Mouse (Mus musculus): ENCODE data around the gene Insm1. TPM values are rescaled to one million over a fixed set of nuclear protein-coding genes. Genes with fewer than 3 reads are reported as not detected.
A peak's percentile ranks its signal among the peaks of the same experiment; 100 is the strongest.

Gene Insm1
- polyA plus RNA-seq, 1 experiment from 2014 or later, result 0.15 TPM

DNA sequence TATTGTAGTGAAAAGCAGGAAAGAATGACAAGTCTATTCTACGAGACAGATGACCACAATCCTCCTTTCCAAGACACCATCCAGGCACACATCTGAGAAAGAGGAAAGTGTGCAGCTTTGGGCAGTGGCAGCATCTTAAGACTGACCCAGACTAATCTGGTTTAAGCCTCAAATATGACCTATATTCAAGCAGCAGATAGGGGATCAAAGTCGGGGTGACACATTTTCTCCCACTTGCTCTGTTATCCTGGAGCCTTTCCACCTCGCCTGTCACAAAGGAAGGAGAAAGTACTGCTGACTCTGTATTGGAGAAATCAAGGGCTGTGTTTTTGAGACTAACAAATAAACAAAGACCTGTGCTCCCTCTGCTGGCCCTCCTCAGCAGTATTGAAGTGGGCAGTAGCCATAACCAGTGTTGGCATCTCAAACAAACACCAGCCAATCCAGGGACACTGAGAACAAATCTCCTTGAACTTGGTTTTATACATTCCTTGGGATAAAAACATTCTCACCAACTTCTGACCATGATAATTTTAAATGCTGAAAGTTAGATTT is 34.7 kb downstream of the Insm1 start:
- Histone ChIP-seq H3K27ac (no peak overlapping the region), H3K4me1 (no peaks in the 10 kb centered on the region), H3K4me2 (no peak overlapping the region), H3K9me3 (no peaks in the 10 kb centered on the region), H3K4me3 (no peak overlapping the region), H3K36me3 (no peaks in the 10 kb centered on the region), H3K9ac (no peak overlapping the region), H3K27me3 (no peaks in the 10 kb centered on the region)
- 61% methylated on average over 3 of the region's 3 CpGs for WGBS
- no peak for ATAC-seq (ENCODE audit: borderline replicate concordance, extremely low read depth, low FRiP score, low TSS enrichment)

DNA sequence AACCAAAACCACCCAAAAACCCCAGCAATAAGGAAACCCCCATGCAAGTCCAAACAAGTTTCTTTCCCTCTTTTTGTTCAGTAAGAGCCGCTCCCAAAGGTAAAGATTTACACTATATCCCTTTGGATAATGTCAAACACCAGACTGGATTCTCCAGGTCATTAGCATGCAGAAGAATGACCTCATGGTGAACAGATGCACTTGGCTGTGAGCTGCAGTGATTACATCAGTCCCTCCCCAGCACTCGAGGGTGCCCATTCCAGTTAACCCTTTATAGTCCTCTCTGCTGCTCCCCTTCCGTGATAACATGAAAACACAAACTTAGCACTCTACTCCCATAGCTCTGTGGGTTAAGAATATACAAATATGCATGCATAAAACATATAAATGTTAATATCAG is 35.3 kb downstream of the Insm1 start:
- H3K9me3 ChIP-seq, result no peaks in the 10 kb centered on the region
- H3K27me3 ChIP-seq, result no peaks in the 10 kb centered on the region
- 0 out of 2 replicates have a peak, but pooled peaks have one; percentile 39 for ATAC-seq (ENCODE audit: borderline replicate concordance, extremely low read depth, low FRiP score, low TSS enrichment)
- 18% methylated on average over 3 of the region's 3 CpGs for WGBS
- no peaks in the 10 kb centered on the region for H3K4me1 ChIP-seq
- H3K4me3 ChIP-seq, result no peak overlapping the region
- H3K36me3 ChIP-seq, result no peaks in the 10 kb centered on the region
- H3K9ac ChIP-seq, result no peak overlapping the region
- H3K27ac ChIP-seq, result no peak overlapping the region
- H3K4me2 ChIP-seq, result no peak overlapping the region

DNA sequence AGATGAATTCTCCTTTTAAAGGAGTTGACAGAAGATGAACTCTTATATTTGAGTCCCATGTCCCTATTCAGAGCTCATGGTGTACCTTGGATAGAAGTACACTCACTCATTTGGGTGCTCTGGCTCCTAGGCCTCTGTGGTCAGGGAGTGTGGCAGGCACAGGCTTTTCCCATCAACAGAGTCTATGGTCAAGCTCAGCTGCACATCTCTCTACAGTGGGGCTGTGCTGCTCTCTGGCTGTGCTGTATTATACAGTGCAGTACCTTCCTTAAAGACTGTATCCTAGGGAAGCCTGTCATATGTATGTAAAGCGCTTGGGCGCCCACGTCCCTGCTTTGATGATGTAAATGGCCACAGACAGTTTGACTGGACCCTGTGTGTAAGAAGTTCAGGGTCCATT is 35.9 kb downstream of the Insm1 start:
- H3K27ac ChIP-seq, result no peak overlapping the region
- no peak for ATAC-seq (ENCODE audit: borderline replicate concordance, extremely low read depth, low FRiP score, low TSS enrichment)
- no peak overlapping the region for H3K4me2 ChIP-seq
- no peak overlapping the region for H3K4me3 ChIP-seq
- no peaks in the 10 kb centered on the region for H3K9me3 ChIP-seq
- H3K4me1 ChIP-seq, result no peaks in the 10 kb centered on the region
- H3K36me3 ChIP-seq, result no peaks in the 10 kb centered on the region
- H3K9ac ChIP-seq, result no peak overlapping the region
- 81% methylated on average over 3 of the region's 3 CpGs for WGBS
- no peaks in the 10 kb centered on the region for H3K27me3 ChIP-seq

DNA sequence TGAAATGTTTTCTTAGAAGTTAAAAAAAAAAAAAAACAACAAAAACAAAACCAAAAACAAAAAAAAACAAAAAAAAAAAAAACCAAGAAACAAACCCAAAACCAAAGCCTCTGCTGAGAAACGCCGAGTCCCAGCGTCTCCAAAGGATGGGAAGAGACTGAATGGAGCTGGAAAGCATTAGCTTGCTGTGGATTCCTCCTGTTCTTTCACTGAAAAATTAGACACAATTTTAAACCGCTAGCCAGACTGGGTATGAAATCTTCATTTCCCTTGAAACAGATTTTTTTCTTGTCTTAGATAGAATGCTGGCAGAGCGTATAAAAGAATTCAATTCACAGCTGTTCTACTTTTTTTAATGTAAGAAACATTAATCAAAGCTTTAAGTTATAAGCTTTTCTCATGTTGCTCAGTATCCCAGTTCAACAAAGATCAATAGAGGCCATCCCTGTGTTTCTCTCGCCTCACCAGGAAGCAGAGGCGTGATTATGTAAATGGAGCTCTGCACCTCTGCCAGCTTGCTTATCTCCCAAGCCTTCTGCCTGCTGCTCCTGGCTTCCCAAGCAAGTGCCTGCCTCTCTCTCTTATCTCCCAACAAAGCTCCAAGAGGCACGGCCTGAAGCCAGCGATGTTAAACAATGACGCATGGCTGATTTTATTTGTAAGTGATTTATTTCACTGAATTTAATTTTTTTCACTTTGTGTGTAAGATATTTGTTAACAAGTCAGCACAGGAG is 37.2 kb downstream of the Insm1 start:
- Histone ChIP-seq H3K4me3 (no peak overlapping the region), H3K27ac (no peak overlapping the region), H3K36me3 (no peaks in the 10 kb centered on the region), H3K4me2 (no peak overlapping the region), H3K4me1 (no peaks in the 10 kb centered on the region), H3K27me3 (no peaks in the 10 kb centered on the region), H3K9me3 (no peaks in the 10 kb centered on the region), H3K9ac (no peak overlapping the region)
- no peak for ATAC-seq (ENCODE audit: borderline replicate concordance, extremely low read depth, low FRiP score, low TSS enrichment)
- 38% methylated on average over 10 of the region's 10 CpGs for WGBS

DNA sequence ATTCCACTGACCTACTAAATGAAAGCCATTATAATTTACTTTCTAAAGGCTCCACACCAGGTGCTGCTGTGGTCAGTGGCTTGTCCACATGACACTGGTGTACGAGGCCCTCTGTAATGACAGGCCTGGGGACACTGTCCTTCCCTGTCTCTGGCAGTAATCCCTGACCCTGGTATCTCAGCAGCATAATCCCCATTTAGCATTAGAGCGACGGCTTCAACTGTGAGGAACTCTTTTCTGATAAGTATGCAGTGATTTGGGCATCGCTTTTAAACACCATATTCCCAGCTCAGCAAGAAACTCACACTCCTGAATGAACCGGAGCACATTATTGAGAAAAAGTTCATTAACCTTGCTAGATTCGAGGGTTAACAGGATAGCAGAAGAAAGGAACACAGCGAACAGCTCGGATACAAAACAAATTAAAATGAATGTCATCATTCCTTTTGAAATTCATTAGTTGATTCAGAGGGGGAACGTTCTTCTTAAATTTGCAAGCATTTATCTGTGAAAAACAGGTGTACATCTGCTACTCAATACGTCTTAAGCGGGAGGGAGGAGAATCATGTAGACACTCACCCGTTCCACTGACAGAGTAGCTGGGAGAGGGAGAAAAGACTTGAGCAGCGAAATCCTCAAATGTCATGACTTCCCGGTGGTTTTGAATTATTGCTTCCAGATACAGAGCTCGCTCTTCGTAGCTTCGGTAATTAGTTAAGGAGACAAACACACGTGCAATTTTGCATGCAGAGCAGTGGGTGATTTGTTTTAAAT is 38.3 kb downstream of the Insm1 start:
- ATAC-seq (ENCODE audit: borderline replicate concordance, extremely low read depth, low FRiP score, low TSS enrichment), result no peak
- no peak overlapping the region for H3K27ac ChIP-seq
- no peak overlapping the region for H3K4me2 ChIP-seq
- WGBS, result 53% methylated on average over 18 of the region's 18 CpGs
- H3K27me3 ChIP-seq, result no peaks in the 10 kb centered on the region
- no peaks in the 10 kb centered on the region for H3K4me1 ChIP-seq
- H3K4me3 ChIP-seq, result no peak overlapping the region
- H3K9me3 ChIP-seq, result no peaks in the 10 kb centered on the region
- H3K36me3 ChIP-seq, result no peaks in the 10 kb centered on the region
- H3K9ac ChIP-seq, result no peak overlapping the region

DNA sequence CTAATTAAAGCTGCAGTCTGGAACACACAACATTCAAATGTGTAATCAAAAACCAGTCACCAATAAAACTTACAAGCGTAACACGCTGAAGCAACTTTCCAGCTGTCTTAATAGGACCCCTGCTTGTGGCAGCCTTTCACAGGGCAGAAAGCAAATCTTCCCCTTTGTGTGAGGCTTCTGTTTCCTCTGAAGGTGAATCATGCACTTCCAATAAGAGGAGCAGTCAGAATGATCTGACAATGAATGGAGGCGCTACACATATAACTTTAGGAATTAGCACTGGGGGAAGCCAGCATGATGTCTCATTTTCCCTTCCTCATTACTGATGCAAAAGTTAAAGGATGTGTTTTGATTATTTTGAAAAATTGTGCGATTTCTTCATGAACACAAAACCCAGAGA is 39.4 kb downstream of the Insm1 start:
- no peak overlapping the region for H3K27ac ChIP-seq
- H3K9ac ChIP-seq, result no peak overlapping the region
- 88% methylated on average over 4 of the region's 4 CpGs for WGBS
- no peaks in the 10 kb centered on the region for H3K9me3 ChIP-seq
- ATAC-seq (ENCODE audit: borderline replicate concordance, extremely low read depth, low FRiP score, low TSS enrichment), result no peak
- no peaks in the 10 kb centered on the region for H3K4me1 ChIP-seq
- H3K4me2 ChIP-seq, result no peak overlapping the region
- no peak overlapping the region for H3K4me3 ChIP-seq
- no peaks in the 10 kb centered on the region for H3K27me3 ChIP-seq
- H3K36me3 ChIP-seq, result no peaks in the 10 kb centered on the region

DNA sequence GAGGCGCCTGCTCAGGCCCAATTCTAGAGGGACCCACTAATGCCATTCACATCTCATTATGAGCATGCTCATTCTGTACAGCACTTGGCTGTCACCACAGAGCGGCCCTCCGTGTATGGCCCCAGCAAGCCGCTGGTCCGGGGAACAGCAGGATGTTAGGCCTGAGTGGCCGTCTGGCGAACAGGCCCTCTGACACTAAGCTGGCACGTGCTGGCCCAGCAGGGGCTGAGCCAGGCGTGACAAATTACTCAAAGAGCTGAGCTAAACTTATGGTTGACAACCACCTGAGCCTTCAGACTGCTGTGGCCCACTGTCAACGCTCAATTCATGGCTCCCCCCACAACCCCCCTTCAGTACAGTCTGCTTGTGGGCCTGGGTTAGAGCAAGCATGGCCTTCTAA is 40.5 kb downstream of the Insm1 start:
- 0 out of 2 replicates have a peak, but pooled peaks have one; percentile 5 for ATAC-seq (ENCODE audit: borderline replicate concordance, extremely low read depth, low FRiP score, low TSS enrichment)
- H3K4me1 ChIP-seq, result no peaks in the 10 kb centered on the region
- H3K9ac ChIP-seq, result no peak overlapping the region
- WGBS, result 50% methylated on average over 10 of the region's 10 CpGs
- H3K9me3 ChIP-seq, result no peaks in the 10 kb centered on the region
- no peak overlapping the region for H3K4me3 ChIP-seq
- H3K27me3 ChIP-seq, result no peaks in the 10 kb centered on the region
- no peak overlapping the region for H3K27ac ChIP-seq
- no peak overlapping the region for H3K4me2 ChIP-seq
- no peaks in the 10 kb centered on the region for H3K36me3 ChIP-seq

DNA sequence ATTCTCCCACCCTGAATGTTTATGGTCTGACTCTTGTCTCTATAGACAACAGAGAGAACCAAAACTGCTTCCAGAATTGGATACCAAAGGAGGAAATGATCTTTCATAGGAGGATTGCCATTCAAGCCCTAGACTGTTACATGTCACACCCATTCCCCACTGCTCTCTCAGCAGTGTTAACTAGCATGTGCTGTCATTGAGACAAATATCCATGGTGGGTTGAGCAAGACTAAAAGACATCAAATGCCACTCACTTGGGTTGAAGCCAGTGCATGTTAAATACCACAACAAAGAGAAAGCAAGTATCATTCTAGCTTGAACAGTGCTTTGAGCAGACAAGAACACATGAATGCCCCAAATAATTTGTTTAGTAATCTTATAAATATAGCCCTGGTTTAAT is 41.2 kb downstream of the Insm1 start:
- Histone ChIP-seq H3K4me3 (no peak overlapping the region), H3K27me3 (no peaks in the 10 kb centered on the region)
- ATAC-seq (ENCODE audit: borderline replicate concordance, extremely low read depth, low FRiP score, low TSS enrichment), result no peak

DNA sequence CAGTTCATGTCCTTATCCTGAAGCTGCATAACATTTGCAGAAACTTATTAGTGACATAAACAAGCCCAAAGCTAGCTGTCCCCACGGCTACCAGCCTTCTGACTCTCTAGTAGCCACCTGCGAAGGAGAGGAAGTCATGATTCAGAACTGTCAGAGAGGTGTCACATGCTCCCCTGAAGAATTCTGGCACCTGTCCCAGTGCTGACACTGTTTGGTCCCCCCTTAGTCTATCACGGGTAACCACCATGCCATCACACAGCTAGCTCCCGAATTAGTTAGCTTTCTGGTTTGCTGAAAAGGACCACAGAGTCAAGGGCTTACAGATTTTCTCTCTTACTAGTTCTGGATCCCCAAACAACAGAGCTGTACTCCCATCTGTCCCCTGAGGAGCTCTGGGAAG is 43.3 kb downstream of the Insm1 start:
- Histone ChIP-seq H3K4me3 (no peak overlapping the region), H3K4me1 (no peaks in the 10 kb centered on the region), H3K27me3 (no peaks in the 10 kb centered on the region), H3K4me2 (no peak overlapping the region), H3K9me3 (no peaks in the 10 kb centered on the region), H3K36me3 (no peaks in the 10 kb centered on the region), H3K9ac (no peak overlapping the region), H3K27ac (no peak overlapping the region)
- no peak for ATAC-seq (ENCODE audit: borderline replicate concordance, extremely low read depth, low FRiP score, low TSS enrichment)
- 46% methylated on average over 4 of the region's 4 CpGs for WGBS

More for the DNA sequence above, 41.2 kb downstream of the Insm1 start:
- H3K4me1 ChIP-seq, result no peaks in the 10 kb centered on the region
- H3K27ac ChIP-seq, result no peak overlapping the region
- H3K9ac ChIP-seq, result no peak overlapping the region
- no peaks in the 10 kb centered on the region for H3K36me3 ChIP-seq
- no peak overlapping the region for H3K4me2 ChIP-seq
- H3K9me3 ChIP-seq, result no peaks in the 10 kb centered on the region

DNA sequence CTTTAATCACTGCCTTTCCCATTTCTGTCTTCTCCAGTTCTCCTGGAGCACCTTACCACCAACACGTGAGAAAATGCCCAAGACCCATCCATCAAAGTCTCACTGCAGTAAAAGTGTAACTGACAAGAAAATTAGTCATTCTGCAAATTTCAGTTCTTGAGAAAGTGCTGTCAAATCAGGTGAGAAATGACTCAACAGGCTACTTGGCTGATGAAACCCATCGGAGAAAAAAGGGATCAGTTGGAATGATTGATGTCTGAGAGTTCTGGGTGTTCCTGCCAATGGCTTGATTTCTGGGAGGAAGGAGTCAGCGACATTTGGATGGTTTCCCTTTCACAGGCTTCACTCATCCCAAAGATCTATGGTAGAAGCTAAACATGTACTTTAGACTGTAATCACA is 44.8 kb downstream of the Insm1 start:
- Histone ChIP-seq H3K4me1 (no peaks in the 10 kb centered on the region), H3K4me3 (no peak overlapping the region), H3K9me3 (no peaks in the 10 kb centered on the region), H3K4me2 (no peak overlapping the region), H3K27ac (no peak overlapping the region), H3K27me3 (no peaks in the 10 kb centered on the region), H3K36me3 (no peaks in the 10 kb centered on the region), H3K9ac (no peak overlapping the region)
- 57% methylated on average over 3 of the region's 3 CpGs for WGBS
- no peak for ATAC-seq (ENCODE audit: borderline replicate concordance, extremely low read depth, low FRiP score, low TSS enrichment)
